Mouse (Mus musculus) ovary, adult 18-20 months (tissue): Measurements from ENCODE around the gene Cd44.

Experiments
- DNase-seq: peaks from one replicate; pipeline ENCODE4 v3.0.0; 2022; ENCODE audit warnings: low spot score, mixed read lengths

The Cd44 gene

DNA sequence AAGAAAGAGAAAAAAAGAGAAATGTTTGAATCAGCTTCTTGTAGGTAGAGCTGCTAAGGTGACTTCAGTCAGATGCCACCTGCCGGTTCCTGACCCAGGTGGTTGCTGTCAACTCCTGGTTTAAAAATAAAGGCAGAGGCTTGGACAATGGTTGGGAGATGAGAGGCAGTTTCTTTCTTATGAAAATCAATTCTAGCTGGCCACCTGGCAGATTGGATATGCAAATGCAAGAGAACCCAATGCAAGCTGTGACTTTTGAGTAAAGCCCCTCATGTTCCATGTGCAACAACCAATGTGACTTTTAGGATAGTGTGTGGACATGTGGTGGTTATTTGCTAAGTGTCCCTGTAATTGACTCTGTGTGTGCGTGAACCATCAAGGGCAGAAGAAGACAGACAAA lies 33.0 kb downstream of the Cd44 start:
- DNase-seq = no peak

DNA sequence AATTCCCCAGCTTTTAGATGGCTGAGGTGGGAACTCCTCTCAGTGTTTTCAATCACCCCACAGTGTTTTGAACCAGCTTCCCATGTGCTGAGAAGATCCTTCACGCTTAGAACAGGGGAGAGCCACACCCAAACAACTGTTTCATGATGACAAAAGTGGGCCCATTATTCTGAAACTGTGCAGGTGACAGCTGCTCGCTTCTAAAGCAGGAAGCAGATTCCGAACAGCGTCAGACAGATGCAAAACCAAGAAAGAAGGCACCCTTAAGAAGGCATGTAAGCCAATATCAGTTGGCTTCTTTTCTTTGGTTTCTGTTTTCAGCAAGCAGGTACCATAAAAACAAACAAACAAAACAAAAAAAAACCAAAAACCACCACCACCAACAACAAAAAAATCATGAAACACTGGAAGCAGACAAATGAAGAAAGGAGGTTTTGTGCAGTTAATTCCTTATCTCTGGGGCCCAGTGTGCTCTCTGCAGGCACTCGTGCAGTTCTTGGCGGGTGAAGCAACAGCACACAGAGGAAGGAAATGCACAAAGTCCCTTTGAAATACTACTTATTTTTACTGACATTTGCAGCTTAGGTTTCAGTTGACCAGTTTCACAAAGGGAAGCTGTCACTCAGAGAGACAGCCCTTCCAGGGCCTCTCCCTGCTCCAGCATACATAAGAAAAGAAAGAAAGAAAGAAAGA lies 33.9 kb downstream of the Cd44 start:
- DNase-seq = no peak

DNA sequence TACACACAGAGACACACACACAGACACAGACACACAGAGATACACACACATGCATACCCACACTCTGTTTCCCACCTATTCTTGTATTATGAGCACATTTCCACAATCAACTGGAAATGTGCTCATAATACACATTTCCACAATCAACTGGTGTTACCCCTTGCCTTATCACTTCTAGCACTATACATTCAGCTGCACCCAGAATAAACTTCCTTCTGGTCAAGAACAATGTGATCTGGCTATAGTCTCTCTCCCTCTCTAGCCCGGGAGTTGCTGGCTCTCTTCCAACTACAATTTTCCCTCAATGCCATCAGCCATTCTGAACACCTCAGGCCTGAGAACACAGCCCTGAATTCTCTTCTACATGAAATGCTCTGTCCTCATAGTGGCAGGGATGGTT lies 34.9 kb downstream of the Cd44 start:
- DNase-seq = no peak

DNA sequence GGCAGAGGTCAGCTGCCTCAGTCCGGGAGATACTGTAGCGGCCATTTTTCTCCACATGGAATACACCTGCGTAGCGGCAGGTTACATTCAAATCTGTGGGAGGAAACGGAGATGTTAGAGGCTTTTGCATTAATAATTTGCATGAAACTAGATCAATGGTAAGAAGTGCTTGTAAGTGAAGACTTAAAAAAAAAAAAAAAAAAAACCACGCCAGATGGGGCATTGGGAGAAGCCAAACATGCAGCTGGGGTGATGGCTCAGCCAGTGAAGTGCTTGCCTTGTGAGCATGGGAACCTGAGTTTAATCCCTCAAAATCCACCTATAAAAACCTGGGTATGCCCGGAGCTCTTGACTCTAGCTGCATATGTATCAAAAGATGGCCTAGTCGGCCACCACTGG lies 36.1 kb downstream of the Cd44 start:
- DNase-seq = no peak

DNA sequence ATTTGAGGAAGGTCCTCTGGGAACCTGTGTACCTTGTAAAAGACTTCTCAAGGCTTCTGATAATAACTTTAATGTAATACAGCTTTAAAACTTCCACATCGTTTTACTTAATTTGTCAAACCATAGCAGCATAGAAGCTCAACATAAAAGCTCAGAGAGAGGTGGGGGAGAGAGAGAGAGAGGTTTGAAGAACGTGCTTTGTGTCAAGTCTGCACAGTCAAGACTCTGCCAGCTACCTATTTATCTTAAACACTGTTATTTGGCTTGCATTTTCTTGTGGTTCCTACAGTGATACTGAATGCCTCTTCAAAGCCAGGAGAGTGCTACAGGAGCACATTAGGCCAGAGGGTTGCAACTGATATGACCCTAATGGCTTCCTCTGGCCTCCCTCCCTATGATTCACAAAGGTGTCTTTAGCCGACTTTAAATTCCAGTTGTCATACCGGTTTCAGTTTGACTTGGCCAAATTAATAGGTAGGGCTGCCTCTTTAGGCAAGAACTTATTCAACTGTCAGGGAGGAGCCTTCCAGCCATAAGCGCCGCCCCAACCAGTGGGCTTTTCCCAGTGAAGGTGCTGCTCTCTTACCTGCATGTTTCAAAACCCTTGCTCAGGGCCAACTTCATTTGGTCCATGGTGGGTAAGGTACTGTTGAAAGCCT lies 36.6 kb downstream of the Cd44 start:
- DNase-seq = no peak

DNA sequence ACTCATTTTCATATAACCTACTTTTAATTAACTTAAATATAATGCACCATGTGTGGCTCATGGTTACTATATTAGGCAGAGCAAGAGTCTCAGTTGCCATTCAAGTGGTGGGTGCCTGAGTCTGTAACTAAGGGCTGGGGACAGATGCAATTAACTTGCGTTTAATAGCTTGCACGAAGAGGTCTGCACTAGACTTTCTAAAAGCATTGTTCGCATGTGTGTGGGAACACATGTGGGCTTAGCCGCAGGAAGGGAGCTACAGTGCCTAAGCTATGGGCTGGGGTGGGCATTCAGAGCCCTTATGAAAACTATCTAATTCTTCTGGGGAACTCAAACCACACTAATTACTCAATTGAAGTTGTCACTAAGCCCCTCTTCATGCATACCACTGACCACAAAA lies 37.4 kb downstream of the Cd44 start:
- no peak for DNase-seq

DNA sequence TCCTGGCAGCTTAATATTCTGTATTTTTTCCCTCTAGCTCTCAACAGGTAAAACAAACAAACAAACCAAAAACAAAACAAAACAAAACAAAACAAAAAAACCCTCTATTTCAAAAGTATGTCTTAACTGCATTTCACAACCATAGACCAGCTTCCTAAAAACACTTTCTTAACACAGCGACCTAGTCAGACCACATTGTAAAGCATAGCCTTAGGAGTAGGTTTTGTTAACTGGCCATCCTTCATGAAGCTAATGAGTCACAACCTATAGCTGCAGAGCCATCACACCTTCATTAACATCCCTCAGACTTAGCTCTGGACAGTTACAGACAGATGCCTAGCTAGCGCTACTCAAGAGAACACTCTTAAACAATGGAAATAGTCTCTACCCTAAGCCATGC lies 37.9 kb downstream of the Cd44 start:
- DNase-seq = no peak

DNA sequence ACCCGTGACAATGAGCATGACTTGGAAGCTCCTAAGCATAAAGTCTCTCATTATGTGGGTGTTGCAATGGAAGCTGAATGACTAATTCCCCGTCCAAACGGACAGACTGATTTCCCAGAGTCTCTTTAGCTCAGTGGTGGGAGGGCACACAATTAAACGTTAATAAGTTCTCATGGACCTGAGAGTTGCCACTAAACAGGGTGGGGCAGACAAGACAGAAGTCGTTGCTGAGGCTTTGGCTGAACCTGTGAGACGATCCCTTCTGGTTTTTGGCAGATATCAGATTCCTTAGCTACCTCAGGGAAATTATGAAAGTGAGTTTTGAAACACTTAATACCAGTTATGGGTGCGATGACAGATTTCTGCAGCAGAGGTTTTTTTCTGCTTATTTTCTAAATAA lies 38.8 kb downstream of the Cd44 start:
- DNase-seq = no peak

DNA sequence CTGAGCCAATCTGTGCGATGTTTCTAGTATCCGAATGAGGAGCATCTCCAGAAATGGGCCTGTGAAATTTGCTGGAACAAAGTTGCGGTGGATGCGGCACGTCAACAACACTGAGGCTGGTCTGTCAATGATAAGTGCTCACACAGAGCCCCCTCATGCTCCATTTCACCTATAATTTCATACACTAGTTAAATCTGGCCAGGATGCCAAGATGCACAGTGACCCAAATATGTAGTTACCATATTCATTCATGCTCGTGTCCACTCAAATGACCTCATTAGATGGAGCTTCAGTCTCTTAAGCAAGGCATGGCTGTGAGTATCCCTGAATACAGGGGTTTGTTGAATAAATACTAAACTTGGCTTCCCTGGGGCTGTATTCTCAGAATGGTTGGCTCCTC lies 43.2 kb downstream of the Cd44 start:
- no peak for DNase-seq

DNA sequence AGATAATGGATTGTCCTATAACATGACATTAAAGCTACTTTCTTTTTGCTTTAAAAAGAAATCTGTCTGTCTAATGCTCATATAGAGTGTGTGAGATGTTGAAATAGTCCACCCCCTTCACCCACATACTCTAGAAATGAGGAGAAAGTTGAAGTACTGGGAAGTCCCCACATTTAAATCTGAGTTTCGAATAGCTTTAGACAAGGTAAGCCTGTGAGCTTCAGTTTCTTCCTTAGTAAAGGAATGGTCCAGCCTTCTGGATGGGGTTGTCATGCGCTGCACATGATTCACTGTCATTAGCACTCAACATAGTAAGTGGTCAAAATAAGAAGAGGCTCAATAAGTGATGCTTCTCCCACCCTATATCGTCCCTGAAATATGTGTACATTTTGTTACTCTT lies 48.2 kb downstream of the Cd44 start:
- no peak for DNase-seq

DNA sequence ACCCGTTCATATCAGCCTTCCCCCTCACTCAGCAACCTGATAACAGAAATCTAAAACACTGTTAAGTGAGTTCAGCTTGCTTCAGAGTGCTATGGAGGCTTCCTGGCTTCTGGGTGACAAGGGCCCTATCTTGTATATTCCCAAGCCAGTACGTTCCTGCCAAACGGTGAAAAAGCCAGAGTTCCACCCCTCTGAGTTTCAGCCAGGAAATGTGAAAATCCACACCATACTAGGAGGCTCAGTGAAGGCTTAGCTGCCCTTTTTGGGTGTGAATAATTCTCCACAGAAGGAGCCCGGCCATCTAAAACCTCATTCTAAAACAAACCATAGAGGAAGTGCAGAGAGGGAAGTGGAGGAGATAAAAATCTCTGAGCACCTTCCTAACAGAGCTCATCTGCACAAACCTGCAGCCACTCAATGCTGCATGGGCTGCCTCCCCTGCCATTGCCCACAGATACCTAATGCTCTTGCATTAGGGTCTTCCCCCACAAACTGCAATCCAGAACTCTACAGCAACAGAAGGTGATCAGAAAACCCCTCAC lies 49.5 kb downstream of the Cd44 start:
- DNase-seq = no peak

DNA sequence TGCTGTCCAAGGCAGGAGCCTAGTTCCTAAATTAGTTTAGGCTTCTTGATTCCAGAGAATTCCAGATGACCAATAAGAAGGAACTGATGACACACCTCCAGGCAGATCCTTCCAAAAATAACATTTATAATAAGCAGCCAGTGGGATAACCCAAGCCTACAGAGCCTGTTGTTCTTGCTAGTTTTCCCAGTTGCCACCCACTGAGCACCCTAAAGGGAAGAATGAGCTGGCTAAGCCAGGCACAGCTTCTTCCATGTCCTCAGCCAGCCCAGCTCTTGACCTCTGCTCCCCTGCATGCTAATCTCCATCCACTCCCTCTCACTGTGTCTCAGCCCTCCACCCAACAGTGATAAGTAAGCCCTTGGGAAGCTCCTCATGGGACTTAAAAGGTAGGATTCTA lies 51.4 kb downstream of the Cd44 start:
- DNase-seq = no peak

DNA sequence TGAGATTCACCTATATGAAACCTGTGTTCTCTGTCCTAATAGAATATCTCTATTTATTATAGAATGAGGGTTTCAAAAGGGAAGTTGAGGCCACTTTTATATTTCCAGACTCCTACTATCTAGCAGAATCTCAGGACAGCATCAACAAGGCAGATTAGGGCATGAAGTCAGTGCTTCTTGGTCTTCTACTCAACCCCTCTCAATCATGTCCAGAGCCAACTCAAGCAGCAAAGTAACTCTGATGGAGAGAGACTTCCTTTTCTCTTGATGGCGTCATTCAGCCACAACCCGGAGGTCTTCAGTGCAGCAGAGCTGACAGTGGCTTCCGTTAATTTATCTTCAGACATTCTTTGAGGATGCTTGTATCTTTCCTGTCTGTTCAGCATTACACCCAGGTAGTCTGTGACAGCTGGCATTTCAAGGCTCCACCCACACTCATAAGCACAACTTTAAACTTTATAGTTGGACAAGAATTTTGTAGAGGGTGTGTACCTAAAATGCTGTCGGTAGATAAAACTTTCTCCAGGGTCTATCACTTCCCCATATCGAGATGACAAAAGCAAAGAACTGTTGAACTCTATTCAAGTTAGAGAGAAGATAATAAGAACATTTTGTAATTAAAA lies 52.5 kb downstream of the Cd44 start:
- no peak for DNase-seq

DNA sequence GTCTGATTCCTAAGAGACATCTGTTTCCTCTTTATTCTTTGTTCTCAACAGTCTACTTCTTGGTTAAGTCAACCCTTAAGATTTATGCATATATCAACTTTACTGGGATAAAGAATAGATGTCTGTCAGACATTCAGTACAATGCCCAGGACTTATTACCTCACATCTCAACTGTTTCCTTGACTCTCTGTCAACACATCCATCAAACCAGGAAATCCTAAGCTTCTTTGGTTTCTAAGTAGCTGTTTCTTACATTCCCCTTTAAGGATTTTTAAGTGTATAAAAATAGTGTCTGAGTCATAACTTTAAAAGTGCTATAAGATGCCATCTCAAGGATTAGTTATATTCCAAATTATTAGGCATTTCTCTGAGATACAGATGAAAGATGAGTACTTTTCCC lies 60.2 kb downstream of the Cd44 start:
- DNase-seq = no peak

DNA sequence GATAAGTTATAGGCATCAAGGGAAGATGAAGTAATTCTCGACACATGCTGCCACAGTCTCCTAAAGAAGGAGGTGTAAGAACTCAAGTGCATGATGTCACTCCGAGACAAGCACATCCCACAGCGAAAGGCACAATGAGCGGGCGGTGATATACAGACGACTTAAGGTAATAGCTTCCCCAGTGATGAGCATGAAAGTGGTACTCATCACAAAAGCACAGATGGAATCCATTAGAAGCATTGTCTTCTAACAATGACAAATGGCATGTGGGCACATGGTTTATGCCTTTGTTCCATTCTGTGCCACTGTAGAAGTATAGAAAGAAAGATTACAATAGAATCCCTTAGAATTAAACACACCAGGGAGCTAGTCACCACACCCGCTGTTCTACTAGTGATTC lies 63.3 kb downstream of the Cd44 start:
- no peak for DNase-seq

DNA sequence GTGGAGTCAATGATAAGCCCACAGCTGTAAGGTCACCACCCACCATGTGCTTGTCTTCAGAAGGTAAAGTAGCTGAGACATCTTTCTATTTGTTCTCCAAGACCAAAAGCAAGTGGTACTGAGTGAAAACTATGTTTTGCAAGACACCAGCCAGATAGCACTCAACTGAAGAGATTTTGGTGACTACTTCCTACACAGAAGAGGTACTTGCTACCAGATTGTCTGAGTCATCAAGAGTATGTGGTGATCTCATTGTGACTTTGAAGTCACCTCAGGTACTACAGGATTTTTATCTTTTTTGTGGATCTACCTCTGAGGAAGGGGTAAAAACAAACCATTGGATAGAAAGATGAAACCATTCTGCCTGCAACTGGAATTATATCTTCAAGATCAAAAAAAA lies 69.9 kb downstream of the Cd44 start:
- no peak for DNase-seq

DNA sequence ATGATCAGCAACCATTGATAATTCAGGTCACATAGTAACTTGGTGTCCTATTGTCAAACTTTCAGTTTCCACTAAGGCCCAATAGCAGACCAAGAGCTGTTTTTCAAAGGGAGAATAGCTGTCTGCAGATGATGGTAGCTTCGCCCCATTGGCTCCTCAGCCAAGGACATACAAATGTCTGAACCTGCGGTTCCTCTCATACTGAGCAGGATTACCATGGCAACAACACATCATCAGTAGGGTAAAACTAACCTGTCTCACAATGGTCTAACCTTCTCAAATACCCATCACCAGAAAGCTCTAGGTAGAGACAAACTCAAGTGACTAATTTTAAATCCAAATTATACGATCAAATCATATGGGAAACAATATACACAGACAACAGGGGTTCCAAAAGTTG lies 72.3 kb downstream of the Cd44 start:
- DNase-seq = peak; percentile 41

DNA sequence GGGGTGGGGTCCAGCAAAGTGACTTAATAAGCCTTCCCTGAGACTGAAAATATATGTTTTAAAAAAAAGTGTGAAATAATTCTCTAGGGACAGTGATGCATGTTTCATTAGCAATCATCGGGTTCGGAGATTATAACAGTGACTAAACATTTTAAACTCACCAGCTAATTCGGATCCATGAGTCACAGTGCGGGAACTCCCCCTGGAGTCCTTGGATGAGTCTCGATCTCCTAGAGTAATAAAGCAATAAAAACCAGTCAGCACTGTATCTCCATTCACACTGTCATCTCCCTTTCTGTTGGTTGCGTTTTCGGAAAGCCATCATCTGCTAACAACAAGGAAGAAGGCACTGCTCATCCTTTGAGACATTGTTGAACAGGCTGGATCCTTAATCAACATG lies 73.1 kb downstream of the Cd44 start:
- no peak for DNase-seq

DNA sequence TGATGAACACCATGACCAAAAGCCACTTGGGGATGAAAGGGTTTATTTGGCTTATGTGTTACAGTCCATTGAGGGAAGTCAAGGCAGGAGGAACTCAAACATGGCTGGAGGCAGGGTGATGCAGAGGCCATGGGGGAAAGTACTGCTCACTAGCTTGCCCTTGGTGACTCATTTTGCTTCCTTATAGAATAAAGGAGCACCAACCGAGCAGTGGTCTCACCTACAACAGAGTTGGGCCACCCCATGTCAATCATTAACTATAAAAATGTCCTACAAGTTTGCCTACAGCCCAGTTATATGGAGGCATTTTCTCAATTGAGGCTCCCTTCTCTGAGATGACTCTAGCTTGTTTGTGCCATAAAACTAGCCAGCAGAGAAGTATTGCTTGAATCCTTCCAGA lies 73.6 kb downstream of the Cd44 start:
- DNase-seq = no peak

DNA sequence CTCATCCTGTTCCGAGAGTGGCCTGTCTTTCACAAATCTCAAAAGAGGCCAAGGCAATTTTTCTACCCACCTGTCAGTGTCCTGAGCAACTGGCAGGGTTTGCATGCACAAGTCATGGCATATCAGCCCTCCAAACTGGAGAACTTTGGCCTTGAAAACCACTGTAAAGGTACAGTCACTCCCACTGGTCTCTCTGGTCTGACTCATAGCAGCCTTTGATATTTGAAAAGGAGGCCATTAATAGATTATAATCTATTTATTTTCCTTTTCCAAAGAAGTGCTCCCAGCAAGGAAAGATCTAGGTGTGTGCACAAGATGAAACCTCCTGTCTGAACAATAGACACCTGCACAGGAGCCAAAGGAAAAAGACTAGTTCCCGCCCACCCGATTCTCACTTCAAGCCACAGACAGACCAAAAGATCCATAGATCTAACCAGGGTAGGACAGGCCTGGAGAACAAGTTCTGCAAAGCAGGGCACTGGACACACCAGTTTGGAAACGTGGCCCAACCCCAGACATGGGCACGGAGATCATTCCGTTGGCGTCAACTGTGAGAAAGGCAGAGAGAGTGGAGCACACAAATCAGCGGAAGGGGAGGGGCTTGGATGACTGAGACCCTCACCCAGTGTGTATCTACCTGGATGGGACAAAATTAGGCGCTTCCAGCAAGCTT lies 75.4 kb downstream of the Cd44 start:
- DNase-seq = no peak

DNA sequence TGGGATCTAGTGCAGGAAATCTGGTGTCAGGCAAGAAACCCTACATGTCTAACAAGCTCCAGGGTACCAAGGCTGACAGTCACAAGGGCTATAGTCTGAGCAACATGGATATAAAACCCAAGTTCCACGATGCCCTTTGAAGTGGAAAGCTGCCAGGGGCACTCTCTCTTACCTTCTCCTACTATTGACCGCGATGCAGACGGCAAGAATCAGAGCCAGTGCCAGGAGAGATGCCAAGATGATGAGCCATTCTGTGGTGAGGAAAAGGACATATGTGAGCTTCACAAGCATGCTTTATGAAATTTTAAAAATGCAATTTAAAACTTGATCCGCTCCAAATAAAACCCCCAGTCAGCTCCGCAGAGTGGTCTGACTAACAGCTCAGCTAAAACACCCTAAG lies 79.4 kb downstream of the Cd44 start:
- DNase-seq = no peak

DNA sequence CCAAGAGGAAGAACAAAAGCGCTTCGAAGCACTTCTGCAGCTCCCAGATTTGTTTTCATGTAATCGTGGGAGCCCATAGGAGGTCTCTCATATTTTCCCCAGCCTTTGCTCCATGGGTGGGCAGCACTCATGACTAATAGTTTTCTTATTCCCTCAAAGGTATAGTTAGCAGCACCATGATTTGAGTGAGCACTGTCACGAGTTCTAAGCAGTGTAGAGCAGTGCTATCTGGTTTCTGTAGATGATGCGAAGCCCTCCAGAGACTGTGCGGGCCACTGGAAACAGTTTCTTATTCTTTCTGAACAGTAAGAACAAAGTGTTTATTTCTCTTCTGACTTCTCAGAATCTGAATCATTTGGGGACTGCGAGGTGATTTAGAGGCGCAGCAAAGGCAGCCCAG lies 80.7 kb downstream of the Cd44 start:
- DNase-seq = no peak

DNA sequence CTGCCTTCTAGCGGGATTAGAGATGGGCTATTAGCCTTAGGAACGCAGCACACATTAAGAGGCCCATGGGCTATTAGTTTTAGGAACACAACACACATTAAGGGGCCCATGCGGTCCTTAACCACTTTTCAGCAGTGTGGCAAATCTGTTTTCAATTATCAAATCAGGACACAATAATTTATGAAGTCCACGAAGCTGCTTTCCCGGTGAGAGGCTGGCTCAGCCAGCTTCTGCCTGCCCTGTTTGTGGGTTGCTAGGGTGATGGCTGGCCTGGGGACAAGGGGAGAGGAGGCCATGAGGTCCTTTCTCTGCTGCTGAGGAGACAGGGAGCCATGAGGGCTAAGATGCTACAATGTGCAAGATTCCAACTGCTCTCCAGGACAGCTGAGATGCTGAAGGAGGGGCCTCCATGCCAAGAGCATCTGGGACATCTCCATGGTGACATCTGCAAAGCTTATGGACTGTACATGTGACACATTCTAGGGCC lies 81.2 kb downstream of the Cd44 start:
- no peak for DNase-seq
